Mouse (Mus musculus) testis, postnatal 10 days (tissue): ENCODE results near the gene Bfsp1.

Experiments
- DNase-seq: peaks from one replicate; pipeline ENCODE4 v3.0.0; 2021; ENCODE audit warnings: low spot score

Gene Bfsp1

DNA sequence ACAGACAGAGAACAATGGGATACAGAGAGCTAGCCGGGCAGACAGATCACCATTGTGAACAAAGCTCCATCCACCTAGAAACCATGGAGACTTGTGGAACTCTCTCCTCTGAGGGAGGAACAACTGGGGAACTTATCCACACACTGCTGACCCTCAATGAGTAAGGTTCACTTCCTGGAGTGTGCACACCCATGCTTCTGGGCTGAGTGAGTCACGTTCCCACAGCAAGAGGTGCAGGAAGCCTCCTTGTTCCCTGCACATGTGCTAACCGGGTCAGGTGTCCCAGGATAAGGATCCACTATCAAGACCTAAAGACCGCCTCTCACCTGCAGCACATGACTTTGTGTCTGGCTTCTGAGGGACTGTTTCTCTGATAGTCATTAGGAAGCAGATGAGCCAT lies 9.5 kb downstream of the Bfsp1 start:
- no peak for DNase-seq

DNA sequence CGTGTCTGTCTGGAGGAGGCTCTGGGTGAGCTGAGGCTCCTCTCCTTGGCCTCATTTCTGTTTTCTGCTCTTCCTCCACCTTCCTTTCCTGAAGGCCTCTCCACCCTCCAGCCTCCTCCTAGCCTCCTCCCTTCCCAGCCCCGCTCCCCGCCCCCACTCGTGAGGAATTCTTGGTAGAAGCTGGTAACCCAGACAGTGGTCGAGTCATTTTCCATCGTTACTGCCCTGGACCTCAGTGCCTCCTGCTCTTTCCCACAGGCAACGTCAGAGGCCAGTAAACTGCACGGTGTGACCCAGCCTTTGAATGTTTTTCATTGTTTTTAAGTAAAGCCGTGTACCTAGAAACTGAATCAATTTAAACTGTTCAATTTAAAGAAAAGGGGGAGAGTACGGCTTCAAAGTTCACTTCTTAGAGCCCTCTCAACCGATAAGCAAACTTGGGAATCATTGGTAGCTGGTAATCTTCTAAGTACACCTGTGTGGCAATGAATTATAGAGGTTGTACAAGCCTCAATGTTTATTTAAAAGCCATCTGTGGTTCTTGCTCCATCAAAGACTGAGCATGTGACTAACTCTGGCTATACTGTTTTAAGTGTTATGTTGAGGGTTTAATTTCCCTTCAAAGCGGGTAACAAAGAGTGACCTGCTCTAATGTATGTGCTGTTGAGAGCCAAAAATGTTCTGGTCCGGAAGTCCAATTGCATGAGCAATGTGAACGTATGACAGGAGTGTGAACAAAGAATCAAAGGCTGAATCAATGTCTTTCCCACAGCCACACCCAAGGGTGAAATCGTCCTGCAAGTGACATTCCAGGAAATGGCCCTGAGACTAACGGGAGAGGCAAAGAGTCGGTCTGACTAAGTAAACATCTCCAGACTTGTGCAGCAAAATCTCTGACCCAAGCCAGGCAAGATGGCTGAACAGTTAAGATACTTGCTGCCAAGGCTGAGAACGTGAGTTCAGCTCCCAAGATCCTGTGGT lies 10.4 kb downstream of the Bfsp1 start:
- no peak for DNase-seq

DNA sequence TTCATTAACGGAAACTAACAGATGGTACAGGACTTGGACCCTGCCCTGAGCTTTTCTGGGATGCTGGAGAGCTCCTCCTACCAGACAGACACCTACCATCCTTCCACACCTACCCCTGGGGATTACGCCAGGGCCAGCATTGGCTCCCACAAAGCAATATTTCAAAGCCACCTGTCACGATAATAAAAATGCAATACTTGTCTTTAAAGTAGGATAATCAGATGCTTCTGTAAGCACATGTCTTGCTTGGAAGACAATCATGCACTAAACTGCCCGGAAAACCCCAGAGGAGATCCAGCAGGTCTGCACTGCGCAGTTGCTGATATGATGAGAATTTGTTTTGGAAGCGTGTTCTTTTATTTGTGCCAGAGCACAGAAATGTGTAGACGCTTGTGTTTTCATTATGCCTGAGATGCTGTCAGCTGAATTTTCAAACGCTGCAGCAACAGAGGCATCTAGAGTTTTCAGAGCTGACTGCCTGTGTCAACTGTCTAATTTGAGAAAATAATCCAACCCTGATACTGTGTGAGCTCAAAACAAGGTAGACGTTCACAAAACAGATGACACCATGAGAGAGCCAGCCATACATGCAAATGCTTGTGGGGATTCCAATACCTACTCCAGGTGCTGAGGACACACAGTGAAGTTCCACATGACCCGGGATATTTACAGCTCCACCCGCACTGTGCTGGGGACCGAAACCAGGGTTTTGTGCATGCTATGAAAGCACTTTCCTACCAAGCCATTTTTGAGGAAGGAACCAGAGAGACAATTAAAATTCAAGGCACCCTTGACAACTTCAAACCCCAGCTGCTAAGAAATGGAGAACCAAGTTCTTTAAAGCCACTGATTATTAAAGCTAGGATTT lies 11.4 kb downstream of the Bfsp1 start:
- DNase-seq, result no peak

DNA sequence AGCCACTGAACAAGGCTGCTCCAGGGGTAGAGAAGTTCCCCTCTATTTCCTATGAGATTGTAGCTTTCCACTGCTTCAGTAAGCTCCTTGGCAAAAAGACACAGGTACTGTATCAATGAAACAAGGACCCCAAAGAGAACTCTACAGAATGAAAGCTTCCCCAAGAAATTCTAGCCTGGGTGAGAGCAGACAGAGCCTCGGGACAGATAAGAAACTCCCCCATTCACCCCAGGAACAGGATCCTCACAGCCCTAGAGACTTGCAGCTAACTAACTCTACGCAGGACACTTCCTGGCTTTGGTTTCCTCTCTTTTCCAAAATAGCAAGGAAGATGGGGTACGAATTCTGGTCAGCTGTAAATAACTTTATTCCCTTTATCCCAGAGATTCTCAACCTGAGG lies 15.7 kb downstream of the Bfsp1 start:
- no peak for DNase-seq

DNA sequence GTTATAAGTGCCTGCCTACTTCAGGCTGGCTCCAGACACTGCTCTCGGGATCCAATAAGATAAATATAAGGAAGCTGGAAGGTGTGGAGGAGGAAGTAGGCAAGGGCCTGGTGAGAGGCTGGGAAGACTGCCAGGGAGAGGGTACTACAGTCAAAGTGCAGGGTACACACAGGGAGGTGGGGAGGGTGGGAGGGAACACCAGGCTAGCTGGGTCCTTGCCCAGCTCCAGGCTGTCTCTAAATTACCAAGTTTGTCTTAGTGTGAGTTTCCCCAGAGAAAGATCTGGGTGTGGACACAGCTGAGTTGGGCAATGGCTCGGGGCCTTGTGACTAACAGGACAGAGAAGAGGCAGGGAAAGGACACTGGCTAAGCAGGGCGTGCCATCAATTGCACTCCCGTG lies 16.2 kb downstream of the Bfsp1 start:
- no peak for DNase-seq

DNA sequence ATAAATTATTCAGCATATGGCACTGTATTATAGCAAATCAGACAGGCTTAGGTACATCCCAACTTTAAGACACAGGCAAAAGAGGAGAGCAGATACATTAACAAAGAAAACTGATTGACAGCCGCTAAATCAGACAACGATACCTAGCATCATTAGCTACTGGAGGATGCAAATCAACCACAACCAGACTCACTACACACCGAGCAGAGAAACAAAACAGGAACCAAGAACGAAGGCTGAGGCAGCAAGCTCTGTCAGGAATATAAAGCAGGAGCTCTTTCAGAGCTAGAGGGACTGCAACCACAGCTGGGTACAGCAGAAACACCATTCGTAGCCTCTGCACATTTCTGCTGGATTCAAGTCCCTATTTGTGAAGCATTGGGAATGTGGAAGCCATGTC lies 18.2 kb downstream of the Bfsp1 start:
- no peak for DNase-seq

DNA sequence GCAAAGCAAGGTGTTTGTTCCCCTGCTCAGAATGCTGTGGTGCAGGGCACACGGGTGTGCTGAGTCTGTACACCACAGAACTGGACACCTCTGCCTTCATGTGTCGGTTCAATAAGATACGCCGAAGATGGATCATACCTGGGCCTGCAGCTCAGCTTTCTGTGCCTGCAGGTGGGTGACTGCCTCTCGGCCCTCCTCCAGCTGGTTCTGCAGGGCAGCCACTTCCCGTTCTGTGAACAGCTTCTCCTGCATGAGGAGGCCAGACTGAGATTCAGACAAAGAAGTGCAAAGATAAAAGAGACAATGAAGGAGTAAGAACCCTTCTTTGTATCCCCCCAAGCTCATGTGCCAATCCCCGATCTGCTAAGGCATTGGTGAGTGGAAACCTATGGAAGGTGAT lies 21.4 kb downstream of the Bfsp1 start:
- no peak for DNase-seq

DNA sequence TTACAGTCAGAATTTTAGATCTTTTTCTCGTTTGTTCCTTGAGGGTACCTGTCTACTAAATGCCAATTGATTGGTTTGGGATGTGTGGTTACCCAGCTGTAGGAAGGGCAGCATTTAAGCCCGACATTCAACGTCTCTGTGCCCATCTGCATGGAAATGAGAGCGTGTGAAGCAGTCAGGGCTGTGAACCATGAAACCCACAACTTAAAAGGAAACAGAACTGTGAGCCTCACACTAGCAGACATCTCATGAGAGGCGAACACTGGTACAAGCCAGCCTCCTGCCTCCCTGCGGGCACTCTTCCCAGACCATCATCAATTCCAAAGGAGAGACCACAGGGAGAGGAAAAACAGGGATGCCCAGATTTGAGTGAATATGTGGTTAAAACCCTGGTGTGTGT lies 22.1 kb downstream of the Bfsp1 start:
- DNase-seq, result no peak

DNA sequence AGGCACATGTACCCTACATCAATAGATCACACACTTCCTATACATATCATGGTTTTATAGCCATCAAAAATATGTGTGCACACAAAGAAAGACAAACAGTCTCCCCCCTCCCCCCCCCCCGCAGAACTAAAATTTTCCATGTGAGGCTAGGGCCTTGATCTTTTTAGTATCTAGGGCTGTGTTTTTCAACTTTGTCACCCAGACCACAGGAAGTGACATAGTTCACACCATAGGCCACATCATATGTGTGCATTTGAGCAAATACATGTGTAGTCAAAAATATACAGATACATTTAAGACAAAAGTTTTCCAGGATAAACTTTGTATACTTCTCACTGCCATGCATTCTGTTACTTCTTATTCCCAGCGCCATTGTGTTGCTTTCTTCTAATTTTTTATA lies 23.5 kb downstream of the Bfsp1 start:
- DNase-seq, result no peak

DNA sequence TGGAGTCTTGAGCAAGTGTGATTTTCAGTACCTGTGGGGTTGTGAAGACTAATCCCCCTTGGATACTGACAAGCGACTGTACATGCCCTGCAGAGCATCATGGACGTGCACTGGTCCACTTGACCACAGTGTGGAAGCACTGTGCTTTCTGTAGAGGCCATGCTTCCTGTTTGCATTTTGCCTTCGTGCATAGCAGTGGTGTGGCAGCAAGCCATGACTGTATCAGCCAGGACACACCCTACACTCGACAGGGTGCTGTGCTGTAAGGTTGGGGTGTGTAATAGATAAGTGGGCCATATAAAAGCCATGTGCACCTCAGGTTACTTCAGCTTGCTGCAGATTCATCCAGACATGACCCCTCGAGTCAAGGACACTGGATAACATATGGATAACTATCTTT lies 24.3 kb downstream of the Bfsp1 start:
- DNase-seq, result peak; percentile 54

DNA sequence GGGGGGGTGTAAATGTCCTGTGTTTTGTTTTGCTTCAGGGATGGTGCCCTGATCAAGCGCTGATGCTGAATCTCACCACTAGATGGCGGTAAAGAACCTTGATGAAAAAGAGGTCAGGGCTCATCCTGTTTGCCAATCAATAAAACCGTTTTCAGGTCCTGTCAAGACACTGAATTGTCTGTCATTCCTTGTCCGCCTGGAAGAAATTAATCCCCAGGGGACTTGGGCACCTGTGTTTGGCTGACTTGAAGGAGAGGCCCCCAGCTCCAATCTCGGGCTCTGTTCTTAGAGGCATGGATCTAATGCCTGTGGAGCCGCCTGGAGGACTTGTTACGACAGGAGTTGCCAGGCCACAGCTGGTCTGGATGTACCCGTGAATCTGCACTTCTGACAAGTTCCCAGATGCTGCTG lies 25.7 kb downstream of the Bfsp1 start:
- peak; percentile 71 for DNase-seq

DNA sequence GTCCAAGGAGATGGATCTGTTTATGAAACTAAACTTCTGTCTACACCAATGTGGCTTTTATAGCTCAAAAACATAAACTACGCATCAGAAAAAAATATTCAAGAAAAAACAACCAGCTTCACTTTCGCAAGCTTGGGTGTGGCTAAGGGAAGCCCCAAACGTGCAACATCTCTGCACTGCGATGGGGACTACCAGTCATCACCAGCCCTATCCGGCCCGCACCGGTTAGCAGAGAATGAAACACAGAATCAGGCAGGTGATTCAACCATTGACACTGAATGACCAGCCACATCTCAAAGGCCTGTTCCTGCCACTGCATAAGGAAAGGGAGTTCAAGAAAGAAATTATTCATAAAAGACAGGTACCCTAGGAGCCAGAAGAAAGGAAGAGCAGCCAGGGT lies 27.2 kb downstream of the Bfsp1 start:
- no peak for DNase-seq

DNA sequence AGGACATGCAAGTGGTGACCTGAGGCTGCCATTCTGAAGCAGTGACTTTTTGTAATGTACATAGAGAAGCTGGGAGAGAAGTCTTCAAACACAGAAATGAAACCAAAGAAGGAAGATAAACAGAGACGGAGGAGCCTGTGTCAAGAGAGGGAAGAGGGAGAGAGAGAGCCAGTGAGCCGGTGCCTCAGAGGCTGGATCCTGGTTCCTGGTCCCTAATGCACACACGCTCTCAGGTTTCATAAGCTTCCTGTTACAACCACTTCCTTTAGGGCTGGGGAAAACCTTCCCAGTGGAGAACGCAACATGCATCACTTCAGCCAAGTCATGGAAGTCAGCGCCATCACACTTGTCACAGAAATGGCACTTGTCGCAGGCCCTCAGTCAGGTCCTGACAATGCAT lies 28.9 kb downstream of the Bfsp1 start:
- no peak for DNase-seq

DNA sequence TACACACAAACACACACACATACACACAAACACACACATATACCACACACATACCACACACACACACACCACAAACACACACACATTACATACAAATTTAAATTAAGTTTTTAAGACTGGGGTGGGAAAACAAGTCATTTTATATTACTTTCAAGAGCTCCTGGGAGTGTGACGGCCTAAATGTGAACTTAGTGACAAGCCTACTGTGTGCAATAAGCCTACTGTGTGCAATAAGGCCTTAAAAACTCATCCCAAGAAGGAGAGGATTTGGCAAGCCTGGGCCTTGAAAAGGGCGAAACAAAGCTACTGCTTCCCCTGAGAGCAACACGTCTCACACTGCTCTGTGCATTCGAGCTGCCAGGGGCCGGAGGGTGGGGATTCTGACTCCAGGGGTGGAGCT lies 30.3 kb downstream of the Bfsp1 start:
- DNase-seq, result no peak

DNA sequence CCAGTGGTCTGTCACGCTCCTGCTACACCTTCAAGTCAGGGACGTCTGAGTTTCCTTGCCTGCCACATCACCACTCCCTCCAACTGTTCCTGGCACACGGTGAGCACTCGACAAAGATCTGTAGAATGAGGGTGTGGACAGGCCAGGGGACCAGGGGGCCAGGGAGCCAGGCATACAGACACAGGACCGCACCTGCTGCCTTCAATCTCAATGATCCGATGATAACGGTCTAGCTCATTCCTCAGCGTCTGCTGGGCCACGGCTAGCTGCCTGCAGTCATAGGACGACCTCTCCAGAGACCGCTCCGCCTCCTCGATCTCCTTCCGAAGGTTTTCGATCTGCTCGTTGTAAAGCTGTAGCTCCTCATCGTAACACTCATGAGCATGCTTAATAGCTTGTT lies 31.3 kb downstream of the Bfsp1 start:
- DNase-seq, result no peak

DNA sequence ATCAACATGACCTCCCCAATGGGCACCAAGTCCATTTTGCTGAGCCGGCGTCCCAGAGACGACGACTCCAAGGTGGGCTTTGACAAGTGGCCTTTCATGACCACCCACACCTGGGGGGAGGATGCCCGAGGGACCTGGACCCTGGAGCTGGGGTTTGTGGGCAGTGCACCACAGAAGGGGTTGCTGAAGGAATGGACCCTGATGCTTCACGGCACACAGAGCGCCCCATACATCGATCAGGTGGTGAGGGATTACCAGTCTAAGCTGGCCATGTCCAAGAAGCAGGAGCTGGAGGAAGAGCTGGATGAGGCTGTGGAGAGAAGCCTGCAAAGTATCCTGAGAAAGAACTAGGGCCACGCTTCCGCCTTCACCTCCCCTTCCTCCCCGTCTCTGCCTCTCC lies 49.5 kb downstream of the Bfsp1 start:
- no peak for DNase-seq

DNA sequence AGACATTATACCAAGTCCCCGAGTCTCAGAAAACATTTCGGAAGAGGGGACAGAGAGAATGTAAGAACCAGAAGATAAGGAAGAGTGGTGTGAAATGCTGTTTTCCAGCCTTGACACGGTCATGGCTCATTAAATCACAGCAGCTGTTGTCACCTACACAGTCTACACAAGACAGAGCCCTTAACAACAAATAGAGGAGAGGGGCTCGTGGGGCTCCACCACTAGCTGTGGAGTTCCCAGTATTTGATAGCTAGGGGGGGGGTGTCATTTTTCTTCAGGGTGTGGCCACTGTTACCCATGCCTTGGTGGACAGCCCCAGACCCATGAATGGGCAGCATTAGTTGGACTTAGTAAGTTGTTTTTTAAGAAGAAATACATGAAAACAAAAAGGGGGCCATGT lies 50.7 kb downstream of the Bfsp1 start:
- DNase-seq, result no peak

DNA sequence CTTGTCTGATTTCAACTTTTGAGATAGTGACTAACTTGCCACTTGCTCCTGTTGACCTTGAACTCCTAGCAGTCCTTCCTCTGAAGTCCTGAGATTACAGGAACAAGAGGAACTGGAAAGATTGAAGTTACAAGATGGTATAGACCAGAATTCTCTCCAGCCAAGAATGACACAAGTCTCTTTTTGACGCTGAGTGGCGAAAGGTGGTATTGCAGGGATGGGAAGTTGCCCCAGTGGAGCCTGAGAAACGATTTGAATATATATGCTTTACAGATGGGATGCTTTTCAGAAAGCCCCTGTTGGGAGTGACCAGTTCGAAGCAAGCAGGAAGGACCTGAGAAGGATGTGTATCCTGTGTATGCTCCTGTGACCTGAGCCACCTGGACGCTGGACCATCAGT lies 54.2 kb downstream of the Bfsp1 start:
- no peak for DNase-seq

DNA sequence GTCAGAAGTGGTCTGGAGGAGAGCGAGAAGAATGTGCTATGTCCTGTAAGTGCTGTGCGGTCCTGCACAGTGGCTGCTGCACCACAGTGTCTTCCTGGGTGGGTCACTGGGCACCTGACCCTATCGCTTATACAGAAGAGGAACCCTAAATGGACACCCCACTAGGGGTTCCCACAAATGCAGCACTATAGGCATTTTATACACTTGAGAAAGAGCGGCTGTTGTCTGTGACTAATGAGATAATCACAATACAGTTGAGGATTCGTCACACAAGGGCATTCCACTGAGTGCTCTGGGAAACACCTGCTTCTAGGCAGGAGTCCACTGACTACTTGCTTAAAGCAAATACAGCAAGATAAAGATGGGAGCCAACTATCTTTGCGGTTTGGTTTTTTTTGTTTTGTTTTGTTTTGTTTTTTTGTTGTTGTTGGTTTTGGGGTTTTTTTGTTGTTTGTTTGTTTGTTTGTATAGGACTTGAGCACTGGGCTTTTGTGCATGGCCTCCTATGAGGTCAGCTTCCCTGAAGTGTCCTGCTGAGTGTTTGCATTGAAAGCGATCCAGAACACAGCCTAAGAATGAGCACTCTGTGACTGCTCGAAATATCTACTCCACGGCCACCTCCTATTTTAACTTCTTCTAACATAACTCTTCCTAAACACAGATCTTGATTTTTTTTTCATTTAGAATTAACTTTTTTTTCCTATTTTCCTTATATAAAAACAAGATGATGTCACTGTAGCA lies 55.9 kb downstream of the Bfsp1 start:
- DNase-seq, result no peak

DNA sequence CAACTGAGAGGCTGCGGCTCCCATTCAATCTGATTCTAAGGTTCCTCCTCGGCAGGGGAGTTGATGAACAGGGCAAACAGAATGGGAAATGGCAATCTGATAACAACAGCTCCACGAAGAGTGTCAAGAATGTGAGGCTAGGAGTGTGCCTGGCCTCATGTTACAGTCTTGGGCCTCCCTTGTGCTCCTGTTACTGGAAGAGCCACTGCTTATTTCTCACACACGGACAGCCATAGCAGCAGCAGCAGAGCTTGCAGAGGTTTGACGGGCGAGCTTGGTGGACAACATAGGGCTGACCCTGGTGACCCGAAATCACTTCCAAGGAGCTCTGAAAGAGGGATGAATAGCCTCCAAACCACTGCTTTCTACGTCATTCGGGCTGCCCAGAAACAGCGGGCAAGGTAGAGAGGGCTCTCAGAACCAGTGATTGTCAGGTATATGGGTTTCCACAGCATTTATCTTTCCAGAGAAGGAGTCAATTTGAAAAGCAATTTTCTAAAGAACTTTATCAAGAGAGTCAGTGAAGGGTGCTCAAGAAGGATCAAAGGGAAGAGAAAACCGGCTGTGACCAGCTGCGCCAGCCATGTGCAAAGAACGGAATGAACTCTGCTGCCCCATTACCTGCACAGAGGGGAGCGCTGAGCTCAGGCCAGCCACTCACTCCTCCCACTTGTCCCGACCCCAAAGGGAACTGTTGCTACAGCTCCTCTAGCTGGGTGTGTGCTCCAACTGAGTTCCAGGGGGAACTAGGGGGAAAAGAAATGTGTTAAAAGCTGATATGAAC lies 56.6 kb downstream of the Bfsp1 start:
- DNase-seq, result no peak

DNA sequence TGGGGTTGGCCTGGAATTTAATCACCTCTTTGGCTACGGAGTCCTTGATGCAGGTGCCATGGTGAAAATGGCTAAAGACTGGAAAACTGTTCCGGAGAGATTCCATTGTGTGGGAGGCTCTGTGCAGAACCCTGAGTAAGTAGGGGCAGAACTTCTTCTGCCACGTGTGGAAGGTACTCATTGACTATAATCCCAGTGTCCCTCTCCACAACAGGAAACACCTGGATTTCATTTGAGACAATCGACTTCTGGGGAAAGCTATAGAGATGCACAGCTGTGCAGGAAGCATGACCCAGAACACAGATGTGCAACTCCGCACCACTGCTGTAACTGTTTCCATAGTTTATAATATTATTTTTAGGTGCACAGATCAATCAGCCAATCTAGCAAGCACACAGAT lies 61.9 kb downstream of the Bfsp1 start:
- DNase-seq, result no peak
